Mouse (Mus musculus) hindbrain, embryonic 15.5 days (tissue): ENCODE measurements around the gene Nhlh2. TPM values are rescaled to one million over a fixed set of nuclear protein-coding genes. Genes with fewer than 3 reads are reported as not detected.

Experiments used
- ATAC-seq: fragments of 200-750 bp; cut with Nextera tagmentation; 2 replicates; pipeline ENCODE4 v1.8.0; 2017; ENCODE audit warnings: low read depth, moderate number of reproducible peaks, moderate TSS enrichment; ENCODE audit not compliant: low FRiP score
- H3K27ac ChIP-seq: fragments of 300-500 bp; sonication (generic); replicated peaks from 2 replicates; pipeline ENCODE4 v1.5.1; 2015; ENCODE audit warnings: mild to moderate bottlenecking, inconsistent platforms
- H3K27me3 ChIP-seq: fragments of 300-500 bp; sonication (generic); 2 replicates; pipeline ENCODE4 v1.6.1; 2015; ENCODE audit warnings: control low read depth, inconsistent platforms
- H3K36me3 ChIP-seq: fragments of 300-500 bp; sonication (generic); 2 replicates; pipeline ENCODE4 v1.6.1; 2015; ENCODE audit warnings: control low read depth, inconsistent platforms
- H3K4me1 ChIP-seq: fragments of 300-500 bp; sonication (generic); replicated peaks from 2 replicates; pipeline ENCODE4 v1.6.1; 2015; ENCODE audit warnings: control low read depth, inconsistent platforms
- H3K4me2 ChIP-seq: fragments of 300-500 bp; sonication (generic); 2 replicates; pipeline ENCODE4 v1.6.1; 2015; ENCODE audit warnings: moderate library complexity, mild to moderate bottlenecking, inconsistent platforms
- H3K4me3 ChIP-seq: fragments of 300-500 bp; sonication (generic); 2 replicates; pipeline ENCODE4 v1.5.1; 2015; ENCODE audit warnings: mild to moderate bottlenecking, inconsistent platforms
- H3K9ac ChIP-seq: fragments of 300-500 bp; sonication (generic); 2 replicates; pipeline ENCODE4 v1.6.1; 2015; ENCODE audit warnings: inconsistent platforms
- H3K9me3 ChIP-seq: fragments of 300-500 bp; sonication (generic); 2 replicates; pipeline ENCODE4 v1.6.1; 2016; ENCODE audit warnings: control low read depth, inconsistent platforms
- WGBS: fragments of 180-500 bp; shearing (Covaris S2); methylation state at CpG from one replicate; pipeline ENCODE4 v1.1.7; 2015; 5-methylcytosine and 5-hydroxymethylcytosine counted together
- polyA plus RNA-seq: library from polyadenylated mRNA; unstranded; fragments of >200 nt; fragmentation: Nextera tagmentation; extraction: Ambion mirVana; gene quantifications from 2 replicates; pipeline ENCODE4 v1.2.1, GENCODE M21; 2015

The Nhlh2 gene
- polyA plus RNA-seq, 1 experiment from 2014 or later = 36.2 TPM

GRCm38 (mm10) chr3:102027880-102028279 is 18.0 kb downstream of the Nhlh2 start:
- Histone ChIP-seq H3K27ac (no peak overlapping the region), H3K9me3 (no peaks in the 10 kb centered on the region), H3K27me3 (no peaks in the 10 kb centered on the region), H3K4me2 (no peak overlapping the region), H3K4me3 (no peak overlapping the region), H3K36me3 (no peaks in the 10 kb centered on the region), H3K4me1 (peaks cover 14% of the 10 kb centered on the region), H3K9ac (no peak overlapping the region)
- WGBS = 56% methylated on average over 6 of the region's 6 CpGs
- ATAC-seq = no peak

- Histone ChIP-seq H3K9ac (no peak overlapping the region), H3K27ac (no peak overlapping the region)
- WGBS = 93% methylated on average over 5 of the region's 5 CpGs
These were observed 27.9 kb downstream of the Nhlh2 start for GRCm38 (mm10) chr3:102037806-102038205.

GRCm38 (mm10) chr3:102038608-102039007 is 28.7 kb downstream of the Nhlh2 start:
- Histone ChIP-seq H3K27me3 (no peaks in the 10 kb centered on the region), H3K9me3 (no peaks in the 10 kb centered on the region), H3K27ac (no peak overlapping the region), H3K36me3 (no peaks in the 10 kb centered on the region), H3K4me1 (no peaks in the 10 kb centered on the region), H3K4me2 (no peak overlapping the region), H3K9ac (no peak overlapping the region), H3K4me3 (no peak overlapping the region)
- no peak for ATAC-seq
- WGBS = 70% methylated on average over 6 of the region's 6 CpGs

More at GRCm38 (mm10) chr3:102037806-102038205, 27.9 kb downstream of the Nhlh2 start:
- ATAC-seq = no peak
- H3K27me3 ChIP-seq = no peaks in the 10 kb centered on the region
- no peak overlapping the region for H3K4me2 ChIP-seq
- H3K4me1 ChIP-seq = no peaks in the 10 kb centered on the region
- no peak overlapping the region for H3K4me3 ChIP-seq
- no peaks in the 10 kb centered on the region for H3K36me3 ChIP-seq
- H3K9me3 ChIP-seq = no peaks in the 10 kb centered on the region

GRCm38 (mm10) chr3:102041632-102042031 is 31.8 kb downstream of the Nhlh2 start:
- no peak overlapping the region for H3K4me3 ChIP-seq
- no peaks in the 10 kb centered on the region for H3K27me3 ChIP-seq
- no peaks in the 10 kb centered on the region for H3K36me3 ChIP-seq
- no peak overlapping the region for H3K27ac ChIP-seq
- ATAC-seq = no peak
- H3K9ac ChIP-seq = no peak overlapping the region
- WGBS = 86% methylated on average over 4 of the region's 4 CpGs
- no peaks in the 10 kb centered on the region for H3K4me1 ChIP-seq
- no peaks in the 10 kb centered on the region for H3K9me3 ChIP-seq
- H3K4me2 ChIP-seq = no peak overlapping the region

GRCm38 (mm10) chr3:102045071-102045470 is 35.2 kb downstream of the Nhlh2 start:
- Histone ChIP-seq H3K36me3 (no peaks in the 10 kb centered on the region), H3K9me3 (no peaks in the 10 kb centered on the region), H3K9ac (no peak overlapping the region), H3K4me2 (no peak overlapping the region), H3K4me1 (peaks cover 11% of the 10 kb centered on the region; the same call in 1 of the 2 replicates), H3K27ac (no peak overlapping the region), H3K4me3 (no peak overlapping the region), H3K27me3 (no peaks in the 10 kb centered on the region)
- 55% methylated on average over 3 of the region's 3 CpGs for WGBS
- no peak for ATAC-seq

- WGBS = 88% methylated on average over 2 of the region's 2 CpGs
- Histone ChIP-seq H3K9ac (no peak overlapping the region), H3K36me3 (no peaks in the 10 kb centered on the region), H3K4me1 (peaks cover 11% of the 10 kb centered on the region; the same call in 1 of the 2 replicates), H3K9me3 (no peaks in the 10 kb centered on the region), H3K27me3 (no peaks in the 10 kb centered on the region), H3K4me3 (no peak overlapping the region), H3K27ac (no peak overlapping the region), H3K4me2 (no peak overlapping the region)
- no peak for ATAC-seq
These were observed 37.7 kb downstream of the Nhlh2 start for GRCm38 (mm10) chr3:102047532-102047931.

GRCm38 (mm10) chr3:102049207-102050104 is 39.6 kb downstream of the Nhlh2 start:
- Histone ChIP-seq H3K36me3 (no peaks in the 10 kb centered on the region), H3K9ac (no peak overlapping the region), H3K4me2 (no peak overlapping the region), H3K4me1 (peaks cover 11% of the 10 kb centered on the region; the same call in 1 of the 2 replicates), H3K27me3 (no peaks in the 10 kb centered on the region), H3K9me3 (no peaks in the 10 kb centered on the region), H3K27ac (no peak overlapping the region), H3K4me3 (no peak overlapping the region)
- WGBS = 32% methylated on average over 14 of the region's 14 CpGs
- peak; percentile 73 for ATAC-seq

GRCm38 (mm10) chr3:102052036-102052435 is 42.2 kb downstream of the Nhlh2 start:
- peaks cover 15% of the 10 kb centered on the region for H3K4me1 ChIP-seq
- H3K4me3 ChIP-seq = no peak overlapping the region
- 38% methylated on average over 3 of the region's 3 CpGs for WGBS
- H3K4me2 ChIP-seq = no peak overlapping the region
- no peak overlapping the region for H3K27ac ChIP-seq
- H3K9ac ChIP-seq = no peak overlapping the region
- H3K36me3 ChIP-seq = no peaks in the 10 kb centered on the region
- H3K9me3 ChIP-seq = no peaks in the 10 kb centered on the region
- no peak for ATAC-seq
- no peaks in the 10 kb centered on the region for H3K27me3 ChIP-seq

- Histone ChIP-seq H3K4me2 (no peak overlapping the region), H3K4me3 (no peak overlapping the region), H3K27ac (no peak overlapping the region), H3K27me3 (no peaks in the 10 kb centered on the region), H3K9ac (no peak overlapping the region), H3K36me3 (no peaks in the 10 kb centered on the region), H3K4me1 (peaks cover 17% of the 10 kb centered on the region), H3K9me3 (no peaks in the 10 kb centered on the region)
- 22% methylated on average over 8 of the region's 8 CpGs for WGBS
- no peak for ATAC-seq
These were observed 43.4 kb downstream of the Nhlh2 start for GRCm38 (mm10) chr3:102053293-102053692.

GRCm38 (mm10) chr3:102055878-102056277 is 46.0 kb downstream of the Nhlh2 start:
- H3K36me3 ChIP-seq = no peaks in the 10 kb centered on the region

GRCm38 (mm10) chr3:102060065-102060464 is 50.2 kb downstream of the Nhlh2 start:
- H3K9me3 ChIP-seq = no peaks in the 10 kb centered on the region
- no peak overlapping the region for H3K4me2 ChIP-seq
- H3K36me3 ChIP-seq = no peaks in the 10 kb centered on the region
- H3K4me1 ChIP-seq = peaks cover 12% of the 10 kb centered on the region
- H3K27me3 ChIP-seq = no peaks in the 10 kb centered on the region
- no peak overlapping the region for H3K9ac ChIP-seq
- H3K27ac ChIP-seq = no peak overlapping the region
- H3K4me3 ChIP-seq = no peak overlapping the region
- no peak for ATAC-seq
- 77% methylated on average over 6 of the region's 6 CpGs for WGBS

More at GRCm38 (mm10) chr3:102055878-102056277, 46.0 kb downstream of the Nhlh2 start:
- Histone ChIP-seq H3K9ac (no peak overlapping the region), H3K9me3 (no peaks in the 10 kb centered on the region), H3K27me3 (no peaks in the 10 kb centered on the region), H3K4me1 (peaks cover 6% of the 10 kb centered on the region), H3K27ac (0 out of 2 replicates have a peak overlapping the region, but pooled peaks have one; percentile 25), H3K4me3 (no peak overlapping the region), H3K4me2 (no peak overlapping the region)
- no peak for ATAC-seq
- 10% methylated on average over 4 of the region's 4 CpGs for WGBS

- ATAC-seq = peak; percentile 51; the same call in 1 of the 2 replicates
- H3K9ac ChIP-seq = no peak overlapping the region
- no peaks in the 10 kb centered on the region for H3K27me3 ChIP-seq
- H3K36me3 ChIP-seq = no peaks in the 10 kb centered on the region
- no peak overlapping the region for H3K4me3 ChIP-seq
- H3K27ac ChIP-seq = no peak overlapping the region
- H3K4me2 ChIP-seq = no peak overlapping the region
- no peaks in the 10 kb centered on the region for H3K9me3 ChIP-seq
- 0 out of 2 replicates have a peak, but pooled peaks cover 6% of the 10 kb centered on the region for H3K4me1 ChIP-seq
- WGBS = 46% methylated on average over 14 of the region's 14 CpGs
These were observed 52.2 kb downstream of the Nhlh2 start for GRCm38 (mm10) chr3:102061923-102062670.
